Mouse (Mus musculus): ENCODE measurements around the gene Lbhd1. TPM values are rescaled to one million over a fixed set of nuclear protein-coding genes. Genes with fewer than 3 reads are reported as not detected.

The Lbhd1 gene
- polyA plus RNA-seq, 2 experiments from 2014 or later, result 81.7 to 89.2 TPM

Other genes starting within 250 kb of the Lbhd1 start
- gene Chrm1, start 219.9 kb upstream of the Lbhd1 start, polyA plus RNA-seq (2017; shearing (Covaris generic)), result under 1 TPM in 1 of 2 experiments, not detected in 1; 0.04 TPM
- 100 to 1,000 TPM; 123 to 154 TPM for gene Slc3a2, start 160.4 kb upstream of the Lbhd1 start, polyA plus RNA-seq (2017; shearing (Covaris generic))
- 10 to 100 TPM; 56.2 to 78.4 TPM for gene Wdr74, start 147.9 kb upstream of the Lbhd1 start, polyA plus RNA-seq (2017; shearing (Covaris generic))
- gene 1700092M07Rik, start 143.0 kb upstream of the Lbhd1 start, polyA plus RNA-seq (2017; shearing (Covaris generic)), result under 1 TPM; 0.53 to 0.74 TPM
- gene Stx5a, start 142.3 kb upstream of the Lbhd1 start, polyA plus RNA-seq (2017; shearing (Covaris generic)), result 100 to 1,000 TPM; 143 to 165 TPM
- gene Nxf1, start 126.7 kb upstream of the Lbhd1 start, polyA plus RNA-seq (2017; shearing (Covaris generic)), result 100 to 1,000 TPM; 161 to 220 TPM
- gene Tmem223, start 112.7 kb upstream of the Lbhd1 start, polyA plus RNA-seq (2017; shearing (Covaris generic)), result 10 to 100 TPM; 90.9 to 99.6 TPM
- gene Tmem179b, start 109.3 kb upstream of the Lbhd1 start, polyA plus RNA-seq (2017; shearing (Covaris generic)), result 100 to 1,000 TPM; 176 to 213 TPM
- 10 to 100 TPM; 12.9 to 19.2 TPM for gene Taf6l, start 97.3 kb upstream of the Lbhd1 start, polyA plus RNA-seq (2017; shearing (Covaris generic))
- gene Polr2g, start 85.2 kb upstream of the Lbhd1 start, polyA plus RNA-seq (2017; shearing (Covaris generic)), result 100 to 1,000 TPM; 144 to 188 TPM
- gene Zbtb3, start 81.2 kb upstream of the Lbhd1 start, polyA plus RNA-seq (2017; shearing (Covaris generic)), result 1 to 10 TPM; 2.1 to 2.7 TPM
- gene Ttc9c, start 64.4 kb upstream of the Lbhd1 start, polyA plus RNA-seq (2017; shearing (Covaris generic)), result 10 to 100 TPM; 45.5 TPM
- gene Hnrnpul2, start 63.7 kb upstream of the Lbhd1 start, polyA plus RNA-seq (2017; shearing (Covaris generic)), result 10 to 100 TPM; 13.8 to 14.4 TPM
- gene AC129217.1, start 54.0 kb upstream of the Lbhd1 start, polyA plus RNA-seq (2017; shearing (Covaris generic)), result under 1 TPM in 1 of 2 experiments, not detected in 1; 0.89 TPM
- 100 to 1,000 TPM; 115 to 134 TPM for gene Bscl2, start 46.3 kb upstream of the Lbhd1 start, polyA plus RNA-seq (2017; shearing (Covaris generic))
- gene Gng3, start 44.5 kb upstream of the Lbhd1 start, polyA plus RNA-seq (2017; shearing (Covaris generic)), result 1 to 10 TPM in 1 of 2 experiments, under 1 TPM in 1; 0.39 to 1.0 TPM
- gene Lrrn4cl, start 33.0 kb upstream of the Lbhd1 start, polyA plus RNA-seq (2017; shearing (Covaris generic)), result under 1 TPM in 1 of 2 experiments, not detected in 1; 0.10 TPM
- 100 to 1,000 TPM; 155 to 175 TPM for gene Ubxn1, start 12.2 kb upstream of the Lbhd1 start, polyA plus RNA-seq (2017; shearing (Covaris generic))
- 100 to 1,000 TPM in 1 of 2 experiments, 10 to 100 TPM in 1; 79.3 to 105 TPM for gene Uqcc3, start 2.8 kb upstream of the Lbhd1 start, polyA plus RNA-seq (2017; shearing (Covaris generic))
- not detected for gene Gm49403, start 198 bp downstream of the Lbhd1 start, polyA plus RNA-seq (2017; shearing (Covaris generic))
- gene 1810009A15Rik, start 5.1 kb downstream of the Lbhd1 start, polyA plus RNA-seq (2017; shearing (Covaris generic)), result 10 to 100 TPM; 53.7 to 60.3 TPM
- gene Gm49416, start 5.2 kb downstream of the Lbhd1 start, polyA plus RNA-seq (2017; shearing (Covaris generic)), result not detected
- gene Ints5, start 9.3 kb downstream of the Lbhd1 start, polyA plus RNA-seq (2017; shearing (Covaris generic)), result 10 to 100 TPM; 33.7 to 35.1 TPM
- 100 to 1,000 TPM in 1 of 2 experiments, 10 to 100 TPM in 1; 76.4 to 105 TPM for gene Ganab, start 14.3 kb downstream of the Lbhd1 start, polyA plus RNA-seq (2017; shearing (Covaris generic))
- gene B3gat3, start 36.6 kb downstream of the Lbhd1 start, polyA plus RNA-seq (2017; shearing (Covaris generic)), result 10 to 100 TPM; 32.7 to 61.4 TPM
- 10 to 100 TPM in 1 of 2 experiments, 1 to 10 TPM in 1; 6.7 to 22.9 TPM for gene Rom1, start 45.6 kb downstream of the Lbhd1 start, polyA plus RNA-seq (2017; shearing (Covaris generic))
- gene Eml3, start 45.8 kb downstream of the Lbhd1 start, polyA plus RNA-seq (2017; shearing (Covaris generic)), result 10 to 100 TPM; 65.5 to 86.4 TPM
- gene Mta2, start 58.1 kb downstream of the Lbhd1 start, polyA plus RNA-seq (2017; shearing (Covaris generic)), result 100 to 1,000 TPM; 207 to 252 TPM
- gene Tut1, start 70.1 kb downstream of the Lbhd1 start, polyA plus RNA-seq (2017; shearing (Covaris generic)), result 10 to 100 TPM; 28.1 to 34.9 TPM
- gene Eef1g, start 83.3 kb downstream of the Lbhd1 start, polyA plus RNA-seq (2017; shearing (Covaris generic)), result 100 to 1,000 TPM; 243 to 311 TPM
- gene Ahnak, start 105.6 kb downstream of the Lbhd1 start, polyA plus RNA-seq (2017; shearing (Covaris generic)), result 10 to 100 TPM; 51.5 to 98.4 TPM
- gene Scgb1a1, start 204.2 kb downstream of the Lbhd1 start, polyA plus RNA-seq (2017; shearing (Covaris generic)), result not detected